Mouse (Mus musculus) skeletal muscle tissue, adult 2 months (tissue): ENCODE results near the gene Thsd7a.

Source experiments
- DNase-seq: peaks from one replicate; pipeline ENCODE4 v3.0.0-alpha.2; 2012; ENCODE audit warnings: low read depth, low spot score

The Thsd7a gene

GRCm38 (mm10) chr6:12693239-12693638 lies 56.0 kb downstream of the Thsd7a start:
- DNase-seq, result no peak

- DNase-seq, result no peak
Measured at GRCm38 (mm10) chr6:12649633-12650032, 99.6 kb downstream of the Thsd7a start.

- no peak for DNase-seq
Measured at GRCm38 (mm10) chr6:12628637-12629246, 120.5 kb downstream of the Thsd7a start.

GRCm38 (mm10) chr6:12606638-12607246 lies 142.5 kb downstream of the Thsd7a start:
- DNase-seq, result no peak

GRCm38 (mm10) chr6:12602927-12603326 lies 146.3 kb downstream of the Thsd7a start:
- DNase-seq, result no peak

- no peak for DNase-seq
Measured at GRCm38 (mm10) chr6:12602161-12602560, 147.0 kb downstream of the Thsd7a start.

GRCm38 (mm10) chr6:12584456-12584855 lies 164.8 kb downstream of the Thsd7a start:
- DNase-seq, result peak; percentile 10

- DNase-seq, result no peak
Measured at GRCm38 (mm10) chr6:12581143-12581542, 168.1 kb downstream of the Thsd7a start.

GRCm38 (mm10) chr6:12575619-12576216 lies 173.5 kb downstream of the Thsd7a start:
- no peak for DNase-seq

GRCm38 (mm10) chr6:12572202-12572601 lies 177.0 kb downstream of the Thsd7a start:
- DNase-seq, result no peak

GRCm38 (mm10) chr6:12565136-12565535 lies 184.1 kb downstream of the Thsd7a start:
- no peak for DNase-seq

GRCm38 (mm10) chr6:12562336-12562735 lies 186.9 kb downstream of the Thsd7a start:
- DNase-seq, result no peak

GRCm38 (mm10) chr6:12560500-12560899 lies 188.7 kb downstream of the Thsd7a start:
- DNase-seq, result no peak

GRCm38 (mm10) chr6:12555114-12556099 lies 193.8 kb downstream of the Thsd7a start:
- DNase-seq, result no peak

GRCm38 (mm10) chr6:12551176-12551575 lies 198.0 kb downstream of the Thsd7a start:
- no peak for DNase-seq

- DNase-seq, result no peak
Measured at GRCm38 (mm10) chr6:12550054-12550655, 199.1 kb downstream of the Thsd7a start.

- DNase-seq, result peak; percentile 49
Measured at GRCm38 (mm10) chr6:12544096-12544495, 205.1 kb downstream of the Thsd7a start.

GRCm38 (mm10) chr6:12542496-12542895 lies 206.7 kb downstream of the Thsd7a start:
- DNase-seq, result no peak

GRCm38 (mm10) chr6:12519121-12519520 lies 230.1 kb downstream of the Thsd7a start:
- no peak for DNase-seq

GRCm38 (mm10) chr6:12518283-12518903 lies 230.8 kb downstream of the Thsd7a start:
- DNase-seq, result no peak

GRCm38 (mm10) chr6:12517726-12518125 lies 231.5 kb downstream of the Thsd7a start:
- DNase-seq, result no peak
